Mouse (Mus musculus) hindbrain, embryonic 11.5 days (tissue): Measurements from ENCODE around the gene Tti1. TPM values are rescaled to one million over a fixed set of nuclear protein-coding genes. Genes with fewer than 3 reads are reported as not detected.
A peak's percentile ranks its signal among the peaks of the same experiment; 100 is the strongest.

Experiments used
- ATAC-seq: fragments of 200-750 bp; cut with Nextera tagmentation; 2 replicates; pipeline ENCODE4 v1.8.0; 2017; ENCODE audit warnings: mild to moderate bottlenecking, moderate TSS enrichment, moderate library complexity; ENCODE audit not compliant: low FRiP score
- DNase-seq: peaks from one replicate; pipeline ENCODE4 v3.0.0-alpha.2; 2015; ENCODE audit warnings: low spot score
- H3K27ac ChIP-seq: fragments of 300-500 bp; sonication (generic); 2 replicates; pipeline ENCODE4 v1.5.1; 2014; ENCODE audit warnings: mild to moderate bottlenecking, low read depth, low read length
- H3K27me3 ChIP-seq: fragments of 300-500 bp; sonication (generic); 2 replicates; pipeline ENCODE4 v1.6.1; 2014; ENCODE audit warnings: mild to moderate bottlenecking, low read length, moderate library complexity, mixed read lengths; ENCODE audit not compliant: control insufficient read depth, insufficient read depth
- H3K36me3 ChIP-seq: fragments of 300-500 bp; sonication (generic); 2 replicates; pipeline ENCODE4 v1.6.1; 2014; ENCODE audit warnings: mild to moderate bottlenecking, low read length, moderate library complexity, mixed read lengths; ENCODE audit not compliant: control insufficient read depth, insufficient read depth
- H3K4me1 ChIP-seq: fragments of 300-500 bp; sonication (generic); replicated peaks from 2 replicates; pipeline ENCODE4 v1.6.1; 2014; ENCODE audit warnings: low read length, mixed read lengths; ENCODE audit not compliant: control insufficient read depth, insufficient read depth
- H3K4me2 ChIP-seq: fragments of 300-500 bp; sonication (generic); replicated peaks from 2 replicates; pipeline ENCODE4 v1.6.1; 2014; ENCODE audit warnings: mild to moderate bottlenecking, low read depth, low read length
- H3K4me3 ChIP-seq: fragments of 300-500 bp; sonication (generic); 2 replicates; pipeline ENCODE4 v1.5.1; 2014; ENCODE audit warnings: low read depth, low read length
- H3K9ac ChIP-seq: fragments of 300-500 bp; sonication (generic); 2 replicates; pipeline ENCODE4 v1.6.1; 2014; ENCODE audit warnings: low read depth, low read length
- H3K9me3 ChIP-seq: fragments of 300-500 bp; sonication (generic); 2 replicates; pipeline ENCODE4 v1.6.1; 2016; ENCODE audit warnings: low read length; ENCODE audit not compliant: control insufficient read depth
- WGBS: fragments of 180-500 bp; shearing (Covaris S2); extraction: QIAGEN DNeasy Blood & Tissue Kit; methylation state at CpG from one replicate; pipeline ENCODE4 v1.1.7; 2014; 5-methylcytosine and 5-hydroxymethylcytosine counted together
- polyA plus RNA-seq: library from polyadenylated mRNA; unstranded; fragments of >200 nt; fragmentation: Nextera tagmentation; extraction: Ambion mirVana; gene quantifications from 2 replicates; pipeline ENCODE4 v1.2.1, GENCODE M21; 2014

Tti1 gene
- polyA plus RNA-seq, 1 experiment from 2014 or later: 21.9 TPM

DNA sequence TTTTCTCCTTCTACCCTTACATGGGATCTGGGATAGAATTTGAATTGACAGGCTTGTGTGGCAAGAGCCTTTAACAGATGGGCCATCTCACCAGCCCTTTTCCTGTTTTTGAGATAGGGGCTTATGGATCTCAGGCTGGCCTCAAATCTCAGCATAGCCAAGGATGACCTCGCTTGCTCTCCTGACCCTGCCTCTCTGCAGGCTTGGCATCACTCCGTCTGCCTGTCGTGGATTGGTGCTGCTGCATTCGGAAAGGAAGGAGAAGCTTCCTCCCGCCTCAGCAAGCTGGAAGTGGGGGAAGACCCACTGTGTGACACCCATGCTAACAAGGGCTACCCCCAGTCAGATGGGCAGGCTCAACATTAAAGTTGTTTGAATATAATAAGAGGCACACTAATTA, 49.0 kb downstream of the Tti1 start:
- H3K4me1 ChIP-seq: peaks cover 10% of the 10 kb centered on the region; the same call in 1 of the 2 replicates
- no peaks in the 10 kb centered on the region for H3K27me3 ChIP-seq
- no peak overlapping the region for H3K4me3 ChIP-seq
- H3K4me2 ChIP-seq: no peak overlapping the region
- H3K27ac ChIP-seq: no peak overlapping the region
- no peaks in the 10 kb centered on the region; the same call in 1 of the 2 replicates for H3K36me3 ChIP-seq
- no peak for ATAC-seq
- no peak overlapping the region for H3K9ac ChIP-seq
- WGBS: 62% methylated on average over 5 of the region's 5 CpGs
- no peak for DNase-seq
- no peaks in the 10 kb centered on the region for H3K9me3 ChIP-seq

GRCm38 (mm10) chr2:157975595-157975994, 52.6 kb downstream of the Tti1 start:
- DNase-seq (no peak), ATAC-seq (peak; percentile 51; the same call in 1 of the 2 replicates)
- 5% methylated on average over 7 of the region's 7 CpGs for WGBS
- H3K27me3 ChIP-seq: no peaks in the 10 kb centered on the region
- H3K9ac ChIP-seq: peak overlapping the region; percentile 56
- H3K27ac ChIP-seq: peak overlapping the region; percentile 67
- H3K36me3 ChIP-seq: no peaks in the 10 kb centered on the region
- H3K4me2 ChIP-seq: peak overlapping the region; percentile 16; the same call in 1 of the 2 replicates
- no peak overlapping the region for H3K4me3 ChIP-seq
- peaks cover 10% of the 10 kb centered on the region; the same call in 1 of the 2 replicates for H3K4me1 ChIP-seq
- H3K9me3 ChIP-seq: no peaks in the 10 kb centered on the region

- peak overlapping the region; percentile 56 for H3K9ac ChIP-seq
- H3K27me3 ChIP-seq: no peaks in the 10 kb centered on the region
- ATAC-seq (peak; percentile 61; the same call in 1 of the 2 replicates), DNase-seq (peak; percentile 57)
- no peaks in the 10 kb centered on the region for H3K9me3 ChIP-seq
- 3% methylated on average over 23 of the region's 23 CpGs for WGBS
- H3K27ac ChIP-seq: peak overlapping the region; percentile 67
- H3K4me3 ChIP-seq: no peak overlapping the region
- peaks cover 10% of the 10 kb centered on the region; the same call in 1 of the 2 replicates for H3K4me1 ChIP-seq
- H3K36me3 ChIP-seq: no peaks in the 10 kb centered on the region
- H3K4me2 ChIP-seq: peak overlapping the region; percentile 41
Observed at GRCm38 (mm10) chr2:157974604-157975501, 53.4 kb downstream of the Tti1 start.

- ATAC-seq: no peak
- H3K4me3 ChIP-seq: no peak overlapping the region
Observed at GRCm38 (mm10) chr2:157970669-157971068, 57.6 kb downstream of the Tti1 start.

DNA sequence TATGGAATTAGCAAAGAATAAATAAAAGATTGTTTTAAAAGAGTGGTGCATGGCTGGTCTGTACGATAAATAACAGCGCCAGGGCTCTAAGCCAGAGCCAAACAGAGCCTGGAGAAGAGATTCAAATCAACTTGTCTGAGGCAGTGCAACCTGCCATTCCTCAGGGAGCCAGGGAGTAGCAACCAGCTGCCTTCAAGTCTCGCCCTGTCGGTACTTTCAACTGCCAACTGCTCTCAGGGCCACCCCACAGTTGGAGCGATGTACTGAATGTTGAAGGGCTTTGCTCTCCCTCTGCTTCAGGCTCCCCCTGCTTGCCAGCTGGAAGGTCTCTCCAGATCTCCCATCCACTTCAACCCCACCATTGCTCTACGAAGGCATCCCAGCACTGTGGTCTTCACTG, 58.1 kb downstream of the Tti1 start:
- Histone ChIP-seq H3K9me3 (no peaks in the 10 kb centered on the region), H3K4me3 (no peak overlapping the region), H3K36me3 (no peaks in the 10 kb centered on the region), H3K9ac (no peak overlapping the region), H3K4me2 (no peak overlapping the region), H3K27me3 (no peaks in the 10 kb centered on the region), H3K4me1 (peaks cover 5% of the 10 kb centered on the region; the same call in 1 of the 2 replicates), H3K27ac (no peak overlapping the region)
- 57% methylated on average over 6 of the region's 6 CpGs for WGBS
- ATAC-seq (no peak), DNase-seq (no peak)

More at GRCm38 (mm10) chr2:157970669-157971068, 57.6 kb downstream of the Tti1 start:
- H3K4me2 ChIP-seq: no peak overlapping the region
- no peaks in the 10 kb centered on the region for H3K36me3 ChIP-seq
- H3K9me3 ChIP-seq: no peaks in the 10 kb centered on the region
- no peak overlapping the region for H3K27ac ChIP-seq
- DNase-seq: peak; percentile 72
- H3K9ac ChIP-seq: no peak overlapping the region
- H3K4me1 ChIP-seq: peaks cover 10% of the 10 kb centered on the region; the same call in 1 of the 2 replicates
- whole genome bisulfite sequencing: 5% methylated on average over 3 of the region's 3 CpGs
- H3K27me3 ChIP-seq: no peaks in the 10 kb centered on the region

DNA sequence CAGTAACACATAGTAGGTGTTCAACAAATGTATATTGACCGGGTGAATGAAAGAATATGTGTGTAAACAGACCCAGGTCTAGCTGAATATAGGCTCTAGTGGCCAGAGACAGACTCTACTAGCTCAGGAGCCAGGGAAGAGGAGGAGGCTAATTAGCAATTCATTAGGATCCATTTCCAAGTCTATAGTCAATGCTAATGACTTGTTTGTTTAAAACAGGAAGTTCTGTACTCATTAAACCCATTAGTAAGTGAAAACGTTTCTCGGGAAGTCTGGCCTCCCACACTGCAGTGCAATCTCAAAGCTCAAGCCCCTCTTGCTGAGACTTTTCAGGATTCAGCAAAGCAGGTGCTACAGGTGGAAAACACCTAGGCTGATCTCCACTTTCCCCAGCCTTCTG, 60.4 kb downstream of the Tti1 start:
- no peaks in the 10 kb centered on the region for H3K9me3 ChIP-seq
- H3K4me1 ChIP-seq: no peaks in the 10 kb centered on the region
- H3K4me3 ChIP-seq: no peak overlapping the region
- DNase-seq (no peak), ATAC-seq (no peak)
- WGBS: 25% methylated on average over 3 of the region's 3 CpGs
- H3K36me3 ChIP-seq: no peaks in the 10 kb centered on the region
- H3K4me2 ChIP-seq: no peak overlapping the region
- no peaks in the 10 kb centered on the region for H3K27me3 ChIP-seq
- no peak overlapping the region for H3K9ac ChIP-seq
- H3K27ac ChIP-seq: no peak overlapping the region

DNA sequence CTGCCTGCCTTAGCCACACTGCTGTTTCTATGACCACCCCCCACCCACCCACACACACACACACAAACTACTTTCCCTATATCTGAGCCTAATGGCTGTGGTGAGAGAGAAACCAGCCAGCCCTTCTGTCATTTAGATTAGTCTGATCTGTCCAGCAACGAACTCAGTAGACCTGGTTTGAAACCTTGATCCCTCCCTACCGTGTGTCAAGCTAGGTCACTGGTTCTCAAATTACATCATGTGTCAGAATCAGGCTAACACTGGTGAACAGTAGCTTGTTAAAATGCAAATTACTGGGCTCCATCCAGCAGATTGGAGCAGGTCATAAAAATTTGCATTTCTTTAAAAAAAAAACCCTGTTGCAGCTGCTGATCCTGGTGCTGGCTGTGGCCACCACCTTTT, 70.5 kb downstream of the Tti1 start:
- H3K27me3 ChIP-seq: no peaks in the 10 kb centered on the region
- WGBS: 6% methylated on average over 2 of the region's 2 CpGs
- H3K4me1 ChIP-seq: 0 out of 2 replicates have a peak, but pooled peaks cover 3% of the 10 kb centered on the region
- no peak overlapping the region for H3K4me3 ChIP-seq
- H3K4me2 ChIP-seq: no peak overlapping the region
- H3K9ac ChIP-seq: no peak overlapping the region
- no peaks in the 10 kb centered on the region for H3K9me3 ChIP-seq
- ATAC-seq: no peak
- DNase-seq: peak; percentile 22
- H3K36me3 ChIP-seq: no peaks in the 10 kb centered on the region
- H3K27ac ChIP-seq: no peak overlapping the region

GRCm38 (mm10) chr2:157953978-157954377, 74.3 kb downstream of the Tti1 start:
- Histone ChIP-seq H3K27me3 (no peaks in the 10 kb centered on the region), H3K4me1 (0 out of 2 replicates have a peak, but pooled peaks cover 3% of the 10 kb centered on the region), H3K4me2 (no peak overlapping the region), H3K27ac (no peak overlapping the region), H3K4me3 (no peak overlapping the region), H3K9ac (no peak overlapping the region), H3K36me3 (no peaks in the 10 kb centered on the region), H3K9me3 (no peaks in the 10 kb centered on the region)
- DNase-seq: no peak
- 62% methylated on average over 5 of the region's 5 CpGs for WGBS
- no peak for ATAC-seq
